22 mouse cellular contexts compared by ENCODE assay signal in genomic region chr13:83882839-83883238, GRCm38 (mm10).
DNase-seq lines count a peak whose midpoint lies in the region; ATAC-seq and TF ChIP-seq lines count a peak whose summit lies in the region.
"Had no signal": no experiment of that assay in that cellular context is flagged by ENCODE, and none has a peak within 500 bp of the region (broad histone marks: within the 10 kb centered on the region; RNA-seq: fewer than 3 reads in every experiment).

No protein-coding gene starts in this region.

- no peak overlapping the region for H3K4me3 ChIP-seq in lung, embryonic 14.5 days (ENCODE audit: low read depth, low read length)
- no peak overlapping the region for H3K4me3 ChIP-seq in forebrain, embryonic 13.5 days
- no peak overlapping the region for H3K4me3 ChIP-seq in hindbrain, embryonic 14.5 days (replicated peaks; ENCODE audit: low read length)
- no peak overlapping the region for H3K4me3 ChIP-seq in midbrain, embryonic 16.5 days (ENCODE audit: low read depth, low read length)
- H3K4me3 ChIP-seq in heart, embryonic 10.5 days = no peak overlapping the region
- H3K4me3 ChIP-seq: embryonic facial prominence, embryonic 10.5 days; heart, embryonic 13.5 days; intestine, embryonic 15.5 days; left cerebral cortex, adult 2 months; liver, embryonic 12.5 days; lung, embryonic 15.5 days had no signal

- no peak overlapping the region for H3K4me2 ChIP-seq in lung, embryonic 14.5 days
- H3K4me2 ChIP-seq in forebrain, embryonic 13.5 days = no peak overlapping the region
- no peak overlapping the region for H3K4me2 ChIP-seq in hindbrain, embryonic 14.5 days (replicated peaks)
- no peak overlapping the region for H3K4me2 ChIP-seq in midbrain, embryonic 16.5 days (ENCODE audit: low read length)
- H3K4me2 ChIP-seq: heart, embryonic 13.5 days; intestine, embryonic 15.5 days; liver, embryonic 12.5 days; lung, embryonic 15.5 days had no signal

- DNase-seq in lung, embryonic 14.5 days = peak; percentile 17
- DNase-seq in lung, adult 18-20 months = no peak
- no peak for DNase-seq in hindbrain, embryonic 14.5 days (ENCODE audit: low spot score)
- no peak for DNase-seq in heart, embryonic 10.5 days (ENCODE audit: low spot score)
- DNase-seq in frontal cortex, postnatal 14 days (ENCODE audit: low spot score in 2 of 2) = no peak
- DNase-seq: adrenal gland, adult 2 months; cerebellum, postnatal 36 days; heart, adult 11 months; heart, postnatal 36 days; kidney, adult 9 months; kidney, postnatal 36 days; lung, postnatal 4 days; right cerebral cortex, postnatal 14 days; thymus, postnatal 4 days had no signal

- no peak for TF ChIP-seq CTCF in lung, embryonic 14.5 days (IDR thresholded peaks at IDR 0.05; ENCODE audit: low read depth)

- H3K27ac ChIP-seq in lung, embryonic 14.5 days (ENCODE audit: low read depth) = no peak overlapping the region
- H3K27ac ChIP-seq in forebrain, embryonic 13.5 days = peak overlapping the region; percentile 4; the same call in 1 of the 2 replicates
- H3K27ac ChIP-seq in hindbrain, embryonic 14.5 days = peak overlapping the region; percentile 23
- H3K27ac ChIP-seq in midbrain, embryonic 16.5 days (ENCODE audit: low read length) = peak overlapping the region; percentile 50
- H3K27ac ChIP-seq in heart, embryonic 10.5 days = no peak overlapping the region
- H3K27ac ChIP-seq: embryonic facial prominence, embryonic 10.5 days; heart, embryonic 13.5 days; intestine, embryonic 15.5 days; left cerebral cortex, adult 2 months; liver, embryonic 12.5 days; lung, embryonic 15.5 days had no signal

- ATAC-seq in lung, embryonic 14.5 days (ENCODE audit: insufficient read depth) = no peak
- no peak for ATAC-seq in forebrain, embryonic 13.5 days
- no peak for ATAC-seq in hindbrain, embryonic 14.5 days (ENCODE audit: low FRiP score)
- ATAC-seq in midbrain, embryonic 16.5 days = no peak
- ATAC-seq: intestine, embryonic 15.5 days; liver, embryonic 12.5 days had no signal

- H3K27me3 ChIP-seq in lung, embryonic 14.5 days (ENCODE audit: insufficient read depth, low read length) = no peaks in the 10 kb centered on the region
- no peaks in the 10 kb centered on the region for H3K27me3 ChIP-seq in forebrain, embryonic 13.5 days
- H3K27me3 ChIP-seq in hindbrain, embryonic 14.5 days (ENCODE audit: control insufficient read depth, insufficient read depth, low read length) = no peaks in the 10 kb centered on the region
- no peaks in the 10 kb centered on the region for H3K27me3 ChIP-seq in midbrain, embryonic 16.5 days (ENCODE audit: control insufficient read depth, insufficient read depth, low read depth, low read length)
- H3K27me3 ChIP-seq in heart, embryonic 10.5 days (ENCODE audit: insufficient read depth, poor library complexity, severe bottlenecking) = no peaks in the 10 kb centered on the region
- H3K27me3 ChIP-seq: heart, embryonic 13.5 days; intestine, embryonic 15.5 days; liver, embryonic 12.5 days; lung, embryonic 15.5 days had no signal

- H3K36me3 ChIP-seq in lung, embryonic 14.5 days (ENCODE audit: insufficient read depth) = no peaks in the 10 kb centered on the region
- no peaks in the 10 kb centered on the region for H3K36me3 ChIP-seq in forebrain, embryonic 13.5 days (ENCODE audit: poor library complexity, severe bottlenecking)
- no peaks in the 10 kb centered on the region for H3K36me3 ChIP-seq in hindbrain, embryonic 14.5 days (replicated peaks; ENCODE audit: control insufficient read depth, insufficient read depth)
- H3K36me3 ChIP-seq in midbrain, embryonic 16.5 days (ENCODE audit: control insufficient read depth, insufficient read depth, low read length) = no peaks in the 10 kb centered on the region
- H3K36me3 ChIP-seq in heart, embryonic 10.5 days = no peaks in the 10 kb centered on the region
- H3K36me3 ChIP-seq: embryonic facial prominence, embryonic 10.5 days; heart, embryonic 13.5 days; intestine, embryonic 15.5 days; liver, embryonic 12.5 days; lung, embryonic 15.5 days had no signal

- no peaks in the 10 kb centered on the region for H3K4me1 ChIP-seq in lung, embryonic 14.5 days (ENCODE audit: insufficient read depth)
- peaks cover 53% of the 10 kb centered on the region for H3K4me1 ChIP-seq in forebrain, embryonic 13.5 days
- H3K4me1 ChIP-seq in hindbrain, embryonic 14.5 days (replicated peaks; ENCODE audit: control insufficient read depth, insufficient read depth, low read length) = 0 out of 2 replicates have a peak, but pooled peaks cover 3% of the 10 kb centered on the region
- peaks cover 13% of the 10 kb centered on the region for H3K4me1 ChIP-seq in midbrain, embryonic 16.5 days (ENCODE audit: control insufficient read depth, insufficient read depth, low read length)
- no peaks in the 10 kb centered on the region for H3K4me1 ChIP-seq in heart, embryonic 10.5 days
- H3K4me1 ChIP-seq: embryonic facial prominence, embryonic 10.5 days; heart, embryonic 13.5 days; intestine, embryonic 15.5 days; liver, embryonic 12.5 days; lung, embryonic 15.5 days had no signal

- no peaks in the 10 kb centered on the region for H3K9me3 ChIP-seq in lung, embryonic 14.5 days (ENCODE audit: low read depth, low read length)
- no peaks in the 10 kb centered on the region for H3K9me3 ChIP-seq in forebrain, embryonic 13.5 days (replicated peaks)
- no peaks in the 10 kb centered on the region for H3K9me3 ChIP-seq in hindbrain, embryonic 14.5 days (ENCODE audit: control insufficient read depth, low read length)
- no peaks in the 10 kb centered on the region for H3K9me3 ChIP-seq in midbrain, embryonic 16.5 days (replicated peaks; ENCODE audit: control insufficient read depth, low read length, poor library complexity, severe bottlenecking)
- H3K9me3 ChIP-seq in heart, embryonic 10.5 days = no peaks in the 10 kb centered on the region
- H3K9me3 ChIP-seq: embryonic facial prominence, embryonic 10.5 days; heart, embryonic 13.5 days; intestine, embryonic 15.5 days; liver, embryonic 12.5 days; lung, embryonic 15.5 days had no signal

- WGBS in lung, embryonic 14.5 days = 37% methylated on average over 1 of the region's 1 CpGs
- 31% methylated on average over 1 of the region's 1 CpGs for WGBS in forebrain, embryonic 13.5 days
- WGBS in hindbrain, embryonic 14.5 days = 32% methylated on average over 1 of the region's 1 CpGs
- WGBS in midbrain, embryonic 16.5 days = 36% methylated on average over 1 of the region's 1 CpGs
- WGBS in heart, embryonic 10.5 days = 89% methylated on average over 1 of the region's 1 CpGs

- no peak overlapping the region for H3K9ac ChIP-seq in lung, embryonic 14.5 days
- H3K9ac ChIP-seq in forebrain, embryonic 13.5 days = no peak overlapping the region
- H3K9ac ChIP-seq in hindbrain, embryonic 14.5 days = no peak overlapping the region
- H3K9ac ChIP-seq in midbrain, embryonic 16.5 days (ENCODE audit: low read depth, low read length) = no peak overlapping the region
- H3K9ac ChIP-seq: heart, embryonic 13.5 days; intestine, embryonic 15.5 days; liver, embryonic 12.5 days; lung, embryonic 15.5 days had no signal

Comparison
In these comparisons a context has a peak if more than half of its experiments do, and no peak if none do; other contexts are left out.
1. H3K27ac ChIP-seq: peak in forebrain, embryonic 13.5 days (single experiment), hindbrain, embryonic 14.5 days (single experiment) and midbrain, embryonic 16.5 days (single experiment); none in lung, embryonic 14.5 days (single experiment) and heart, embryonic 10.5 days (single experiment).